Mouse (Mus musculus) T-helper 2 cell (primary cell): ENCODE data around the gene Wbp4.
"Not testable (repeated sequence)": the region's sequence is repeated elsewhere in the genome, so short reads cannot be mapped to it uniquely, and the experiment has no call there.

ENCODE experiments used
- in situ Hi-C: fragments of 300-600 bp; cut with MboI, MseI; formaldehyde crosslinking; loops from one replicate; pipeline ENCODE4 v1.15.1; 2025; ENCODE audit warnings: high pct_unique_total_duplicates

Gene Wbp4

GRCm38 (mm10) chr14:79452591-79452934 lies 28.8 kb downstream of the Wbp4 start:
- in situ Hi-C loops, result not testable (repeated sequence)

- in situ Hi-C loops, result not testable (repeated sequence)
Measured at GRCm38 (mm10) chr14:79451681-79452590, 29.4 kb downstream of the Wbp4 start, which contains the start of gene Kbtbd6. Gene Kbtbd6, plus strand, starts transcription at chr14:79451835.

DNA sequence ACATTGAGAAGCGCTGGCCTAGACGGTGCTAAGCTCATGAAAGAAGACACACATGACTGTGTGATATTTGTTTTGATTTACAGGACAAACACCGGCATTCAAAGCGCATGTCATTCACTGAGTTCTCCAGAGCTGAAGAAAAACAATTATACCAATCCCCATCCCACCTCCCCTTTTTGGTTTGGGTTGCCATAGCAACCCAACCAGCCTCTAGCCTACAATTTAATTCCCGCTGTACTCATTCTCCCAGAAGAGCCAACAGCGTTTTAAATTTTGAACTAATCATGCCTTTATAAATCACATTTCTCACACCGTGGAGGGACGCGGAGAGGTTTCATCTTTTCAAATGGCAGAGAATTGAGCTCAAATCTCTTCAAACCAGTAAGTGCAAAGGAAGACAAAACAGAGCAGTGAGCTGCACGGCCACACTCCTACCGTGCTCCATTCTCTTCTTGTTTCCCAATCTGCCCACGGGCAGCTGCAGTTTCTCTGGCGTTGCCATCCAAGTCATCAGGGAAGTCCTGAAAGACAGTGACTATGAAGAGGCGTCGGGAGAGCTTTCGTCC lies 36.2 kb downstream of the Wbp4 start:
- in situ Hi-C loops, result no loop called here

GRCm38 (mm10) chr14:79444601-79445000 lies 36.7 kb downstream of the Wbp4 start:
- in situ Hi-C loops, result no loop called here

- in situ Hi-C loops, result no loop called here
Measured at GRCm38 (mm10) chr14:79441441-79441840, 39.9 kb downstream of the Wbp4 start.

- in situ Hi-C loops, result no loop called here
Measured at GRCm38 (mm10) chr14:79440655-79441054, 40.7 kb downstream of the Wbp4 start.

DNA sequence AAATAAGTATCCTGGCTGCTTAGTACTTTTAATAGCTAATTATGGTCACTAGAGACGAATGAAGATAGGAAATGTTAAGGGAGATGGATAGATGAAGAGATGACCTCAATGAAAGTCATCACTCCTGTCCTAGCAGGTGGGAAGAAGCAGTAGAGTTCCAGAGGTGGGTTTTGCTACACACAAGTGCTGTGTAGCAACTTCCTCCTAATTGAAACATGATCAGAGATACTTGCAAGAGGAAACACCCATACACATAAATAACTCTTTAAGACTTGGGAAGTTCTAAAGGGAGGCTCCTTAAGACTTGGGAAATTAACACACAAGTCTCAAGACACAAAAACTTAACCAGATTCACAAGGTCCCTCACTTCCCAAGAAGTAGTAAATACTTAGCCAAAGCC lies 47.3 kb downstream of the Wbp4 start:
- in situ Hi-C loops, result no loop called here

- in situ Hi-C loops, result not testable (repeated sequence)
Measured at GRCm38 (mm10) chr14:79426730-79427365, 54.5 kb downstream of the Wbp4 start.

DNA sequence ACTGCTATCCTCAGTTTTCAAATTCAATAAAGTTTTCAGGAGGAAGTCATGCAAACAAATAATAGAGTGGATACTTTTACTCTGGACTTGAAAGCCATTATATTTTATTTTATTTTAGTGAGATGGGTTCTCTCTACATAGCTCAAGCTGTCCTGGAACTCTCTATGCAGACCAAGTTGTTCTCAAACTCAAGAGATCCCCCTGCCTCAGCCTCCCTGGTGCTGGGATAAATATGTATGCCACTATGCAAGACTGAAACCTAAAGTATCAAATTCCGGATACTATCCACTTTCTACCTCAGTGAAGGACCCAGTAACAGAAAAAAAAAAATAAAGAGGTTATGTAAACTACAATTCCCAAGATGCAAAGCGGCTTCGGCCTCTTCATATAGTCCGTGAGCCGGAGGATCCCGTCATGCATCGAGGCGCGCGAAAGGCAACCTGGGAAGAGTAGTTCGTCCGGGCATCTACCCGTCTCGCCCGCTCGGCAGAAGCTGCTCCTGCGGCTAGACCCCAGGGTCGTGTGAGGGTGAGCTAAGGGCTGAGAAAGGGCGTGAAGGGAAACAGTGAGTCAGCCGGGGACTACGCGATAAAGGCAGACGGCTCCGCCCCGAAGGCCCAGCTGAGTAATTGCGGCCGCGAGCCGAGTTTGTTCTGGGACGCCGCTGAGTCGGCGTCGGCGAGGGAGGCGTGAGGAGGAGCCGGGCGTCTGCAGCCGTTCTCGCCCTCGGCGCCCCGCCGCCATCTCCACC lies 55.2 kb downstream of the Wbp4 start, which contains the start of gene Kbtbd7:
Gene Kbtbd7 (plus strand): TSS at position 533 of the 751 bp plus-strand sequence.
- in situ Hi-C loops, result no loop called here

DNA sequence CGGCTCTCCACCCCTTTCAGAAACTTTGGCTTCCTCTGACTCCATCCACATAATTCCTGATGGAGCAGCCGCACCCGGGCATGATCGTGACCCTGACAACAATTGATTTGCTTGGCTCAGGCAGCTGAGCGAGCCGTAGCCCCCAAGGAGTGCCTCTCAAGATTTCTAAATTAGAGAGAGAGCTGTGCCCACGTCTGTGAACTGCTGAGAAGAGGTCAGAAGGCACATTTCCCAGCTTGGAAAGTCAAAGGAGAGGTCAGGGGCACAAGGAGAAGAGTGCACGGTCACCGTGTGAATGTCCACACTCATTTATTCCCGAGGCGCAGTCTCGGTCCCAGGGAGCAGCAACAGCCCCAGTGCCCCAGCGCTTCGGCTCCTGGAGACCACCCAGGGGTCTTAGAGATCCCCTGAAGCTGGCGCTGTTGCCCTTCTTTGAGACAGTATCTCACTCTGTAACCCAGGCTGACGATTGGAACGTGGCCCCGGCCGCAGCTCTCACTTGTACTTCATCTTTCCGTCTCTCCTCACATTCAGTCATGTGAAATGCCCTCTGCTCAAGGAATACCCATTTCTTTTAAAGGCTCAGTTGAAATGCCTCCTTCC lies 61.1 kb downstream of the Wbp4 start:
- in situ Hi-C loops, result no loop called here

- in situ Hi-C loops, result no loop called here
Measured at GRCm38 (mm10) chr14:79413121-79413520, 68.2 kb downstream of the Wbp4 start.

- in situ Hi-C loops, result no loop called here
Measured at GRCm38 (mm10) chr14:79410662-79411061, 70.7 kb downstream of the Wbp4 start.
